Mouse (Mus musculus) adrenal gland, postnatal 10 days (tissue): ENCODE measurements around the gene Tgfbrap1. TPM values are rescaled to one million over a fixed set of nuclear protein-coding genes. Genes with fewer than 3 reads are reported as not detected.

Source experiments
- DNase-seq: peaks from one replicate; pipeline ENCODE4 v3.0.0; 2021; ENCODE audit warnings: mixed read lengths
- total RNA-seq, 2 experiments: library from RNA; stranded (reverse); gene quantifications; 2 replicates each; pipeline ENCODE4 v1.2.3; 2021

The Tgfbrap1 gene
- total RNA-seq, 2 experiments from 2014 or later: 23.0 to 26.8 TPM

DNA sequence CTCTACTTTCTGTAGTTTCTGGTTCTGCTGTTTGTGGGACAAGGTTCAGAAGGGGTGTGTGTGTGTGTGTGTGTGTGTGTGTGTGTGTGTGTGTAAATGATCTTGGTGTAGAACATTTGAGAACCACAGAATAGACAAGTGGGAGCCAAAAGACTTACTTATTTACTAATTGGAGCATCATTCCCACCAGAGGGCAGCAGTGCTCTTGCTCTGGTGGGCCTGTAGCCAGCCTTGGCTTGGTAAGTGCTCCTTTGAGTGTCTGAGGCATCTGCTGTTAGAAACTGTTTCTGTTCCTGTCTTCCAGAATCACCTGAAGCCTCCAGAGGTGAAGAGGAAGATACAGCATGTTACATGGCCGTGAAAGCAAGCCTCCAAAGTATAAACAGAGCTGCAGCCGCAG, 14.4 kb upstream of the Tgfbrap1 start:
- peak; percentile 59 for DNase-seq

DNA sequence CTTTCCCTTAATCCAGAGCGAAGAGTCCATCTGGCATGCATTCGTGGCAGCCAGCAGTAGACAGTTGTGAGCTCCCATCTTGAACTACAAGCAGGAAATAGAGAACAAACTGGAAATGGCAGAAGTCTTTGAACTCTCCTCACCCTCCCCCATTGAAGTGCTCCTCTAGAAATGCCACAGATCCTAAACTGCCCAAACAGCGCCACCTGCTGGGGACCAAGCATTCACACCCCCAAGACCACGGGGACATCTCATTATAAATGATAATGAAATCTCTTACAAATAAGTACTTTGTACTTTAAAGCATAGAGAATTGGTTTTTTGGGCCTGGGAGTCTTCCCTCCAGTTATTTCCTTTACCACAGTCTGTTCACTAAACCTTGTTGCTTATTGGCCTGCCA, 12.1 kb upstream of the Tgfbrap1 start:
- peak; percentile 76 for DNase-seq

DNA sequence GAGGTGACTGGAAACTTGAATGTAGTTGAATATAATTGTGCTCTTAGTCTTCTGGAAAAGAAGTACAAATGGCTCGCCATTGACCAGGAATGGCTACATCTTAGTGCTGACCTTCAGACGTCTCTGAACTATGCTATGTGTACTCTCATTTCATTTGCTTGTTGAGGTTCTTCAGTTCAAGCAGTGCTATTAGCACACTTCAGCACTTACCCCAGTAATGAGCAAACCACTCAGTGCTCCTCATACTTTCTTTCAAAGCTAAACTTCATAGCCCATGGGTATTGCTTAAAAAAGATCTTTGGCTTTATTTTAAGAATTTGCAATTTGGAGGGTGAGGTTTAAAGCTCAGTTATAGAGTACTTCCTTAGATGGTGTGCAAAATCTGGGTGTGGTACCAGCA, 10.3 kb upstream of the Tgfbrap1 start:
- no peak for DNase-seq

DNA sequence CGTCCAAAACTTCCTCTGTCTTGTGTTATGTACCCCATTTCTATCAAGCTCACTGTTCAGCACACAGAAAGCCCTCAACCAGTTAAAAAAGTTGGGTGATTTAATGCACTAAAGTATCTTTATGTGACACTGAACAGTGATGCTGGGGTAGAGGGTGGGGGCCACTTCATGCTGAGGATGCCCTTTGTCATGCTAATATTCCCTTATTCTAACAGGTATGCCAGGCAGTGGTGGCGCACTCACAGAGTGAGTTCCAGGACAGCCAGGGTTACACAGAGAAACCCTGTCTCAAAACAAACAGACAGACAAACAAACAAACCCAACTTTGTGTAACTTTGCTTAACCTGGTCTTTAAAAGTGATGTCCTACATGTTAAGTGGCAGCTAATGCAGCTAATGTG, 4.2 kb downstream of the Tgfbrap1 start:
- DNase-seq: no peak

DNA sequence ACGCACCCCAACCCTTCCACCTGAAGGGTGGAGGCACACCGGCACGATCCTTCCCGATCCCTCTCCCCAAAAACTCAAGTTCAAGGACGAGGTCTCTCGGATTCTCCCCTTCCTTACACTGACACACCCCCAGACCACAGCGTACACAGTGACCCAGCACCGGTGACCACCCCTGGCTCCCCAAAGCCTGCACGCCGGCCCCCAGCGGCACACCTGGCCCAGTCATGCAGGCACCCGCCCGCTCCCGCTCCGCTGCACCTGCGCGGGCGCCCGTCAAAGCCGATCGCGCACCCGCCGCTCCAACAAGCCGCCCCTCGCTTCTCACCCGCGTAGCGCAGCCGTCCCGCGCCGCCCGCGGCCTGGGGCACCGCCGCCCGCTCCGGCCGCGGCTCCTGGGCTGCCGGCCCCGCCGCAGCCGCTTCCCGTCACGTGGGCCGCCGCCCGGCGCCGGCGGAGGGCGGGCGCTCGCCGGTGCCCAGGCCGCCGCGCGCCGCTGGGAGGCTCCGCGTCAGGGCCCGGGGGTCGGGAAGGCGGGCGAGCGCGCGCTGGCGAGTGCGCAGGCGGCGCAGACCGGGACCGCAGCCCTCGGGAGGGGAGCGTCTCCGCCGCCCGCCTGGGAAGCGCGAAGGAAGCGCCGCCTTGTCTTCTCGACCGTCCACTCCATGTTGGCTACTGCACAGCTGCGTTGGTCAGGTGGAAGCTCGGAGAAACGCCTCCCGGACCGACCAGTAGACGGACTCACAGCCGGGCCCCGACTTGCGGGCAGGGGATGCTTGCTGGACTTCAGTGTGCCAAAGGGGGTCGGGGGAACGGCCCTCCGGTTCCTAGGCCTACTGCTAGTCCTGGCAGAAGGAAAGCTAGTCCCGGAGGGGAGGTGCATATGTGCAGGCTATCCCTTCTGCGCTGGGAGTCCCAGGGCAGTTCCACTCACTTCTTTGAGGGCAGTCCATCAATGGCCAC, 6.1 kb downstream of the Tgfbrap1 start:
- peak; percentile 79 for DNase-seq

DNA sequence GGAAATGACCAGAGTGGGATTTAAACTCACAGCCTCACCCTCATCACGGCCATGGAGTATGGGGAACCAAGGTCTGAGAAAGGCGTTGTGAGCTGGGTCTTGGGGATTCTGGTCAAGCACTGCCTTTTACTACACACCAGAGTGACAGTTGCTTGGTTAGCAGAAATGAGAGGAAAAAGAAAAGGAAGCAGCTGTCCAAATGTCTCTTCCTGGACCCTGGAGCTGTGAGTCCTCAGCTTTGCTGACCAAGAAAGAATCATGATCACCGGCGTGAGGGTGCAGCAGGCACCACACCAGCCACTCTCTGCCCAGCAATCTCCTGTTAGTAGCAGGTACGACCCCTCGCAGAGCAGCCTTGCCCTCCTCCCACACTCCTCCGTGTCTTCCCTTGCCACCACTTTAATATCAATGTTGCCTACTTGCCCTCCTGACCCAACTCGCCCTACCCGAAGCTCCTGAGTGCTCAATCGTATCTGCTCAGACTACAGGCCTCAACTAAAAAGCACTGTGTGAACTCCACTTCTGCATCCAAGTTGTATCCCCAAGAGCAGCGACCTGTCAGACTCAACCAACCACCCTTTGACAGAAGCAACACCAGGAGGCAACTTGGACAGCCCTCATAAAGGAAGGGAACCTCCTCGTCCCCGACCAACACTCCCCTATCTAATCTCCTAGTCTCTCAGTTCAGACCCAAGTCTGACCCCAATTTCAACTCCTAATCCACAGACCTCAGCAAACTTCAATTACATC, 7.0 kb downstream of the Tgfbrap1 start:
- no peak for DNase-seq

DNA sequence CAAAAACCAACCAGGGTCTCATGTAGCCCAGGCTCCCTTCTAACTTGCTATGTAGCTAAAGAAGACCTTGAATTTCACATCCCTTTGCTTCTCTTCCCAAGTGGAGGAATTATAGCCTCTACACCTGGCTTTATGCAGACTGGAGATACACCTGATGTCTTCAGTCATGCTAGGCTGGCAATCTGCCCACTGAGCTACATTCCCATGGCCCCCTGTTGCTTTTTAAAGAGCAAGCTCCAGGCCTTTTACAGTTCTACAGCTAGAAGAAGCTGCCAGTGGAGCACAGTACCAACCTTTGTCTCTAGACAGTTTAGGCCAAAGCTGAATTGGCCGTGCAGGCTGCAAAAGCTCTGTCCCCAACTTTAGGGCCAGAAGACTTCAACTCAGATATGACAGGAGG, 8.0 kb downstream of the Tgfbrap1 start:
- DNase-seq: no peak

DNA sequence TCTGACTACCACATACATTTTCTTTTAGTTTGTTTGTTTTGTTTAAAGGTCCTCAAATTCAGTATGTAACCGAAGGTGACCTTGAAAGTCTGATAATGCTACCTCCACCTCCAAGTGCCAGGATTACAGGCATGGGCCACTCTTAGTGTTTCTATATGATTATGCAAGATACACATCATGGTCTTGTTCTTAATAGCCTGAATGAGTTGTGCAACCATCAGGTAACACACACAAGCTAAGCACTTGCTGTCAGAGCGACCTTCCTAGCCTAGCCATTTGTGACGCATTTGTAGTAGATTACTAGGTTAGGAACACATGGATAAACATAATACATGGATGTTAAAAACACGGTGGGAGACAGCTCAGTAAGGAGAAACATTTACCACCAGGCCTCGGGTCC, 15.5 kb downstream of the Tgfbrap1 start:
- DNase-seq: no peak

DNA sequence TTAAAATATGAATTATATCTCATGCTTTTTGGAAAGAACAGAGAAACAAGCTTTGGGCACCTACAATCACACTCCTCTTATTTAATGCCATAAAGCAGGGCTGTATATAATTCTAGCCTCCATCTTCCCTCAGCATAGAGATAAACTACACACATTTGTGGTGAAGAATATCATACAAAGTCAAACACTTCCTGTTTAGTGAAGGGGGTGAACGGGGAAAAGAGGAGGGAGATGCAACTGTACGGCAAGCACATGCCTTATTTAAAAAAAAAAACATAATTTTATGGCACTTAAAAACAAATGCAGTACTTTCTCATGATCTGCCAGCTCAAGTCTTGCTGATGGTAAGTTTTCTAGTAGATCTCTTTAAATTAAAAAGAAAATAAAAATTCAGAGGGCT, 20.3 kb downstream of the Tgfbrap1 start:
- DNase-seq: no peak

DNA sequence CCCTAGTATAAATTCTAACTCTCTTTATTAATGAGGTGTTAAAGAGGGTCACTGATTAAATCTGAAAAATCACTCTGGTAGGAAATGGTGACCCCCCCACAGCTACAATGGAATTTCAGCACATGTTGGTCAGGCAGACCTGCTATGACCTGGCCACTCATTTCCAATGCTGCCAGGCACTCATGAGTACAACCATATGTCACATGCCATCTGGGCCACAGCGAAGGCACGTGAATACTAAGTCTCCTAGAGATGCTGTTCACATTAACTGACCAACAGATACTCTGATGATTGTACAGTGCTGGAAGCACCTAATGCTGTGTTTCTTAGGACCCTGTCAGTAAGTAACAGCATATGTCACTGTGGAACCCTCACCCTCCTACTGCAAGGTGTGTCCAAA, 23.6 kb downstream of the Tgfbrap1 start:
- no peak for DNase-seq

DNA sequence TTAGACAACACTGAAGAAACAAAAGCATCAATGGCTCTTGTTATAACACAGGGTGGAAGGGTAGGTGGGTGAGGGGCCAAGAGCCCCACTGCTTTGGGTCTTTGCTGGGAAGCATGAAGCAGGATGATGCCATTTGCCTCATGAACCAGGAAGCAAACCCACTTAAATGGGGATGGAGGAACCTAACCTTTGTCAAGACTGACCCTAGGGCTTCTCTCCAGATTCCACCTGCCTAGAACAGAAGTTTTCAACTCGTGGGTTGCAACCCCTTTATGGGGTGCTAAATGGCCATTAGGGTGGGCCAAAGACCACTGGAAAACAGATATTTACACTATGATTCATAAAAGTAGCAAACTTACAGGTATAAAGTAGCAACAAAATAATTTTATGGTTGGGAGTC, 25.9 kb downstream of the Tgfbrap1 start:
- DNase-seq: no peak

DNA sequence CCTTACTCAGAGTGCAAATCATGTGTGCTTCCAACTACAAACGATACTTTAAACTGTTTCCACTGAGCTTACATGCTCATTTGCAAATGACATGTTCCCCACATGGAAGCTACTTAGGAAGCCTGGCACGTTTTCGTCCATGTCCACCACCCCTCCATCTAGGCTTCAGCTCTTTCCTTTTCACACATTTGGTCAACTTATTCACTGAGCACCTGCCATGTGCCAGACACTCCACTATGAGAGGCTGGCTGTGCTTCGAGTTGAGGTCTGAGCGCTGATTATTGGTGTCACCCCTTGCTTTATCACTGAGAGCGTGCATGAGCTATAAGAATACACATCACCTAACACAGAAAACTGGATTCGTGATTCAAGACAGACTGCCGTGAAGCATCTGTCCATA, 26.4 kb downstream of the Tgfbrap1 start:
- no peak for DNase-seq

DNA sequence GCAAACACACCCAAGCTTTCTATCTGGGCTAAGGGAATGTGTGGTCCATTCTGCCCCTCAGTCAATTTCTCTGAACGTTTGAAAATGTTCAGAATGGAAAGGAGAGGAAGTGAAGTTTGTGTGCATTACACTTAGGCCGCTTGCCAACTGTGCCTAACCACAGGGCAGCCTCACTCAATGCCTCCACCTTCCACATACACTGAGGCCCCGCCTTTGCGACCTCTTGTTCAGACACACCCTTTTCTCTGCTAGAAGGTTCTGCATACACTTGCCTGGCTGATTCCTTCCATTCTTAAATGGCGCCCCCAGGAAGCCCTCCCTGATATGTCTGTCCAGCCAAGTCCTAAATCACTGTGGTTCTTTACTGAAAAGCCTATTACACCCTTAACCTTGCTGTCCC, 27.7 kb downstream of the Tgfbrap1 start:
- no peak for DNase-seq

DNA sequence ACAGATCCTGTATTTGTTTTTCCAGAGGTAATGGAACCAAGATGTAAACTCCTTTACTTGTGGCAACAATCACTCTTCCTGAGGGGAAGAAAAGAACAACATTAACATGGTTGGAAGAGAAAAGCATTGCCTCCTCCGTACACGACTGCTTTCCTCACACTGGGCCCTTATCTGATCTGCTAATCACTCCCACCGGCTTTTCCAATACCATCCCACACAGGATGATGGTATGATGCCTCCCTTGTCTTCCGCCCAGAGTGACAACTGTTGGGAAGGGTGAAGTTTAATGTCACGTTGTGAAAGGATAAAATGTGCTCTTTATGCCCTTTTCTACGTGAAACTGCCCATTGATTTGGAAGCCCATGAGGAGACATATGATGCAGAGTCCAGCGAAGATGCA, 30.9 kb downstream of the Tgfbrap1 start:
- DNase-seq: no peak

DNA sequence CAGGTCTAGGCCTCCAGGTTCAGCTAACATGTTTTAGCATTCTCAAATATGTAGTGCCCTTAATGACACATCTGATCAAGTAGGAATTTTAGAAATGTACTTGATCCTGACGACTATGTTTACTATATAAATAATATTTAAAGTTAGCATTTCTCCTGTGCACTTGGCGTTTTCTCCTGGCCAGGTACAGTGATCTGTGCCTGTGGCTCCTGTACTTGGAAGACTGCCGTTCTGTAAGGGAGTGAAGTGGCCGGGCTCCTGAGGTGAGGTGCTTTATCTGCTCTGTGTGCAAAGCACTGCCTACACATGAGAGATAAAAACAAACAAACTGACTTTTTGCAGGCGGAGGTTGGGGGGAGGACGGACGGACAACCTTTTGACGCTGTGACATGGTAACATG, 31.9 kb downstream of the Tgfbrap1 start:
- DNase-seq: no peak

DNA sequence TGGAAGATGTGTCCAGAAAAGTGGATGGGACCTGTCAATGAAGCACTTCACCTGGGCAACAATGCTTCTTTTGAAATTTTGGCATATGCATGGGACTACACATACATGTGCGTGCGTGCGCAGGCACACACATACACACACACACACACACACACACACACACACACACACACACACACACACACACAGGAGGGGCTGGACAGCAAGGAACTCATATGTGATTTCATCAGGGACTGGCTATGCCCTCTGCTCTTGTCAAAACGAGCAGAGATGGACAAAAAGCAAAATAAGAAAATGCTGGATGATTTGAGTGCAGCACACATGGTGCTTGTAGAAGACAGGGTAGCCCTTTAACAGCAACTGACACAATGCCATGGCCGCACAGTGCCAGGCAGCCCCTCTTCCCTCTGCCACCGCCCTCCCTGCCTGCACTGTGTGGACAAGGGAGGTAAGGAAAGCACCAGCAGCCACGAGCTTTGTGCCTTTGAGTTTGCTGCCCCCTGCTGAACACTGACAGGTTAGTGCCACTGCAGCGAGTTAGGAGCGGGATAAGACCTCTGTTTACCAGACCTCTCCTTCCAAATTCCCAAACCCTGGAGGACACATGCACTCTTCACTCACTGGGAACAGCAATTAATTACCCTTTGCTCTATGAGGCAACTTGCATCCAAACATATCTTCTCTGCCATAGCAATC, 32.7 kb downstream of the Tgfbrap1 start:
- peak; percentile 78 for DNase-seq

DNA sequence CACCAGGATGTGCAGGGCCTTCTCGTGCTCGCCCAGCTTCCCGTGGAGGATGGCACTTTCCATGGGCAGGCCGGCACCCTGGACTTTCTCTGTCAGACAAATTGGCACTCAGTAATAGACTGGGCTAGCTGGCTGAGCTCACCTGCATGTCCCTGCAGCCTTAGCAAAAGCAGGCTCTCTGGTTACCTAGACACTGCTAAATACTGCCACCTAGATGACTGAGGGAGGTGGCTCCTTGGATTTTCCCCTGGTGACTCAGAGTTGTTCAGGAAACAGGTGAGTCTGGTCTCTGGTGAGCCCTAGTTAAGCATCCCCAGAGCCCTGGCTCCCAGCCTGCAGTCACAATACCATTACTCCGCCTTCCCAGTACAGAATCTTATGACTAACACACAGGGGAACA, 46.5 kb downstream of the Tgfbrap1 start:
- DNase-seq: no peak

DNA sequence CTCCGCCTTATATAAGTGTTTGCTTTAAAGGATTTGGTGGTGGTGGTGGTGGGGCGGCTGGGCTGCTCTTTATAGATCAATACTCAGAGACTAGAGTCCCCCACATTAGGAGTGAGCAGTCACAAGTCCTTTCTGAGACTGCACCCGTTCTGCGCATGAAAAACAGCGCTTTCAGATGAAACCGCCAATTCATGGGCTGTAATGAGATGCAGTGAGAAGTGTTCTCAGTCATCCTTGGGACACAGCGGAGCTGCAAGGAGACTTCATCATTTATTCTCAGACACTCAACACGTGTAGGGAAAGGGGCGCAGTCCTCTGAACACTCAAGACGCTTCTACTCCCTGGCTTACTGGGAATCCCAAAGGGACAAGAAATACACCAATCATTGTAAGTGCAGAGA, 50.6 kb downstream of the Tgfbrap1 start:
- DNase-seq: no peak

DNA sequence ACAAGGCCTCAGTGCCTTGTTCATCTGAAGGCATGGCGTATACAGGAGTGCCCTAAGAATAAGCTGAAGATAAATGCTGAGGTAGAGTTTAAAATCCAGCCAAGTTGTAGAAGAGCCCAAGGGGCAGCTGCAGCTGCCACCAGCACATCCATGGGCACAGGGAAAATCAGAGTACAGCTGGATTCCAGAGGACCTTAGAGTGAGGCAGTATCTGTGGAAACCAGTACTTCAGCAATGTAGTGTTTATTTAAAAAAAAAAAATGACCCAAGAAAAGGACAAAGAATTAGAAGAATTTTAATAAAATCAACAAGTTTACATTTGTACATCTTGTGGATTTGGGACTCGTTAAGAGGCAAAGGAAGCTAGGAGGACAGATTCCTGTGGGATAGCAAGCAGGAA, 51.4 kb downstream of the Tgfbrap1 start:
- no peak for DNase-seq

DNA sequence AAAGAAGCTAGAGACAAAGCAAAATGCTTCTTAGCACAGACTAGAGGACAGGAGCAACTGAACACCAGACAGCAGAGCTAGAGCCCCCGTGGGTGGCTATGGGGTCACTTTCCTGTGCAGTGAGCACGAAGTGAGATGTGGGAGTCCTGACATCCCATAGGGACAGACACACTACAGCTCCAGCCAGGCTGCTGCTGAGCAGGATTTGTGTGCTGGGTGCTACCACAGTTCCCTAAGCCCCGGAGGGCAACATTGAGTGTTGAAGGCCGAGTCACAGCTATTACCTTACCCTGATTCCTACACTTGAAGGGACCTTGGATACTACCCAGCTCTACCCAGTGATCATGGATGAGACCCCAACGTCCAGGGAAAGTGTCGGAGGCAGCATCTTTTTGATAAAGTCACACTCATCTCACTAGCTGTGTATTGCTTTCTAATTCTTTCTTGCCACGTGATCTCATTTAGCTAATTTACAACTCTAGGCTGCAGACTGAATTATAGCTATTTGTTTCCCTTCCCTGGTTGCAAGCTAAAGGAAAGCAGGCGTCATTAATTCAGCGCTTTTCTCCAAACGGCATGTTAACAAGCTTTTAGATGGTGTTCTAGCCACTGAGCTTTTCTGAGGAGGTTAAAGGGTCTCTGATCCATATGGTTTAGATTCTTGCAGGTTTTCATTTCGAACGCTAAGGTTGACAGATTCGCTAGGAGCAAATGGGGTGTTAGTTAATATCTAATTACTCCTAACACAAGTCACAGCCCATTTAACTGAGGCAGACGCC, 53.0 kb downstream of the Tgfbrap1 start:
- DNase-seq: no peak

DNA sequence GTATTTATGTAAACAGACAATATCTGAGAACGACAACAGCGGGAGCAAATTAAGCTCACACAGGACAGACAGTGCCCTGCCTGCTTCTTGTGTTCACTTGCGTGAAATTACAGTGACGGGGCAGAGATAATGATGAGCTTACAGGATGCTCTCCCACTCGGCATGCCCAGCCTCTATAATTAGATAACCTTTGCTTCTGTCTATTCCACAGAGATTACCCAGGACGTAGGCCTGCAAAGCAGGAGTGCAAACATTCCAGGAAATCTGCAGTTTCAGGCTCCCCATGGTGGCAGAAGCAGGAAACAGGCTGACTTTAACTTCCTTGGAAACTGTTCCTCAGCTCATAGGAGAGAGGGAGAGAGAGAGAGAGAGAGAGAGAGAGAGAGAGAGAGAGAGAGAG, 56.2 kb downstream of the Tgfbrap1 start:
- no peak for DNase-seq

DNA sequence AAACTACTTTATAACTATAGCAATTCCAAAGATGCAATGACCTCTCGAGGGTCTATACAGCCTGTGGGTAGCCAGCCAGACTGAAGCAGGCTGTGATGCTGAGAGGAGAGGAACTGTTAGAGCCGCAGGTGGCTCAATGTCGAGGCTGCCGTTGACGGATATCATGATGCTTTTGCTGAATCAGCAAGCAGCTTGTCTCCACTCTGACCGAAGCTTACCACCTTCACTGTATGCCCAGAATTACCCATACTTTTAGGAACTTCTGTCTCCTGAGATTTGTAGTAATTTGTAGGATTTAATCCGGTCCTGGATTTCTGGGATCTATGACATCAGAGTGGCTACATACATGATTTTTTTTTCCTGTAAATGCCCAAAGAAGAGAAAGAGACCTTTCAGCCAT, 62.4 kb downstream of the Tgfbrap1 start:
- no peak for DNase-seq
